Mouse (Mus musculus) mouse embryonic stem cell (cell line): ENCODE data around the gene Vezf1.

Source experiments
- in situ Hi-C, 2 experiments: fragments of 300-500 bp; cut with MboI; formaldehyde crosslinking; loops; 1 replicate in 1 of 2; 3 replicates in 1 of 2; pipeline ENCODE4 v1.14.3; 2019 to 2020; ENCODE audit warnings: low sequenced_read_pairs in 2 of 2, low pct_unique_long_range_greater_than_20kb in 1 of 2, mixed read lengths in 1 of 2; ENCODE audit not compliant: unreplicated experiment in 1 of 2

Gene Vezf1

DNA sequence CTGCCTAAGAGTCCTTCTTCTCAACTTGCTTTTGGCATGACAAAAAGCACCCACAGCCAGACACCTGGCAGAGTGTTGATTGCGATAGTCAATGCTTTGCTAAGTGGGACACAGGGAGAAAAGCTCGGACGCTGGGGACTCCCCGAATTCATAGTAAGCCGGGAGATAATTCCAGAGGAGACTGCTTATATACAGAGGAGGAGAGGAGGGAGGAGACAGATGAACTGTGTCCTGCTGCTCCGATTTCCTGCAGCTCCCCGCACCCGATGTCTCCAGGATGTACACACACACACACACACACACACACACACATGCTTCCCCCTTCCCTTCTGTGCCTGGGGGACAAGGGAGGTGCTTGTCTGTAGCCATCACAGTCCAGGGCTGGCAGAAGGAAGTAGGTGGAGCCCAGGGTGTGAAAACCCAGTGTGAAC lies 46.8 kb downstream of the Vezf1 start:
- in situ Hi-C loops = no loop called here

GRCm38 (mm10) chr11:88116568-88116967 lies 48.5 kb downstream of the Vezf1 start:
- in situ Hi-C loops = no loop called here

- in situ Hi-C loops = no loop called here
Observed at GRCm38 (mm10) chr11:88117356-88118090, 49.4 kb downstream of the Vezf1 start.

DNA sequence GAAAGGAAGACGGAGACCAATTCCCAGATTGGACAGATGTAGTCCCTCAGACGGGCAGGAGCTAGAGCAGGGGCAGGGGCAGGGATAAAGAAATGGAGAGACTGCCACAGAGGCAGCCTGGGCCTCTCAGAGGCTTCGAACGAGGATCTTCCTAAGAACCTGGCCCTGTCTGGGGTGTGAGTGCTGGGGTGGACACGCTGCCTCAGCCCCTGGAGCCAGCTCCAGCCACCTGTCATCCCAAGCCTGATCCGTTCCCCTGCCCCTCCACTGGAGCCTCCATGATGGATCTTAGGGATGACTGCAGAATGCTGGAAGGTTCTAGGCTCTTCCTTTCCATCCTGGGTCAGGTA lies 50.0 kb downstream of the Vezf1 start:
- in situ Hi-C loops = no loop called here

DNA sequence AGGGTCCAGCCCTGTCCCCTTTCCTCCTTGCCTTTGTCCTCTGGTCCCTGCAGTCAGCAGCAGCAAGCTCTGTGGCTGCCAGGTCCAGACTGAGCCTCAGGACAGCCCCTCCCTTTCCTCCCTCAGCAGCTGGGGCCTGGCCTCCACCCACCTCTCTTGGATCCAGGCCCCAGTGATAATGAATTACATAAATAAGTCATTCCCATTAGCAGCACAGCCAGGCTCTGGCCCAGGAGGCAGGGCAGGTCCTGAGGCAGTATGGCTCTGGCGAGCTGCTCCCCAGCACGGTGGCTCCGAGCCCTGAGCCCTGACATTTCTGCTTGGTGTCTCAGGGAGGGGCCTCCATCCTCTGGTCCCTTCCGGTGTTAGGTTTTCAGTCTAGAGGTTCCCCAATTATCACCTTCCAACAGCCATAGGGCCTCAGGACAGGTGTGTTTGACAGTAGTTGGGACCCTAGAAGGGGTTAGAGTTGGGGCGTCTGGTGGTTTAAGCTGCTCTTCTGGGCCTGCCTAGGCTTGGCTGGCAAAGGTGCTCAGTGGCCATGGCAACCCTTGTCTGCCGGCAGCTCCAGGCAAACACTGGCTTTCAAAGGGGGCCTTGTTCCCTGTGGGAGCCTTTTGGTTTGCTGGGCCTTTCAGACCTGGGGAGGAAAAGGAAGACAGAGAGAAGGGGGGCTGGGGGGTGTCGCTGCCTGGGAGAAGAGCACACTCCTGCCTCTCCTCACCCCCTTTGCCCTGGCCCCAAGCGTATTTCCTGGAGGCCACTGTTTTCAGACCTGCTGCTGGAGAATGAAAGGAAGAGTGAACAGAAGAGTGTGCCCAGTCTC lies 51.0 kb downstream of the Vezf1 start:
- in situ Hi-C loops = no loop called here

DNA sequence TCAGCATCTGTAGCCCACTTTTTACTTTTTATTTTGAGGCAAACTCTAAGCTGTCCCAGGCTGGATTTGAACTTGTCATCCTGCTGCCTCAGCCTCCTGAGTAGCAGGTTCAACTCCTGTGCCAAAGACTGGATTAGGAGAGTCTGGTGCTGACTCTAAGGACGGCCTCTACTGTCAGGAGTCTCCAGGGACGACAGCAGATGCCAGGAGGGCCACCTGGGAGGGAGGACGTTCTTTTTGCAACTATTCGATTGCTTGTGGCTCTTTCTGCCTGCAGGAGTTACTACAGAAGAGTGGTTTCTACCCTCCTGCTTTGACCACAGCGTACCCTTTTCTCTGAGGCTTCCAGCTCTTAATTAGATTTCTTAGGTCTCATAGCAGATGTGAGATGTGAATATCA lies 54.5 kb downstream of the Vezf1 start:
- in situ Hi-C loops = no loop called here

- in situ Hi-C loops = no loop called here
Observed at GRCm38 (mm10) chr11:88123021-88123420, 54.9 kb downstream of the Vezf1 start.

- in situ Hi-C loops = no loop called here
Observed at GRCm38 (mm10) chr11:88123731-88124130, 55.7 kb downstream of the Vezf1 start.

DNA sequence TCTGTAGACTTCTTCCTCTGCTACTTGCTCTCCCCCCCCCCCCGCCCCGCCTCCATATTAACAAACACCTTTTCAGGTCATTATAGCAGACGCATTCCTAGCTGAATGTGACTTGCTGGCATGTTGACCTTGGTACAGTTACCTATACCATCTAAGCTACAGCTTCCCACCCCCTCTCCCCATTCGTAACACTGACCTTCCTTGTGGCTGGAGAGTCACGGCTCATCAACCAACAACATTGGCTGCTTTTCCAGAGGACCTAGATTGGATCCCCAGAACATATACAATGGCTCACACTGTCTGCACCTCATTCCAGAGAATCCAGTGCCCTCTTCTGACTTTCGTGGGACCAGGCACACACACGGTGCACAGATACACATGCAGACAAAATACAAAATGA lies 57.4 kb downstream of the Vezf1 start:
- in situ Hi-C loops = no loop called here

- in situ Hi-C loops = no loop called here
Observed at GRCm38 (mm10) chr11:88126306-88126793, 58.3 kb downstream of the Vezf1 start.

- in situ Hi-C loops = no loop called here
Observed at GRCm38 (mm10) chr11:88128461-88128860, 60.4 kb downstream of the Vezf1 start.

GRCm38 (mm10) chr11:88129281-88129680 lies 61.2 kb downstream of the Vezf1 start:
- in situ Hi-C loops = no loop called here

DNA sequence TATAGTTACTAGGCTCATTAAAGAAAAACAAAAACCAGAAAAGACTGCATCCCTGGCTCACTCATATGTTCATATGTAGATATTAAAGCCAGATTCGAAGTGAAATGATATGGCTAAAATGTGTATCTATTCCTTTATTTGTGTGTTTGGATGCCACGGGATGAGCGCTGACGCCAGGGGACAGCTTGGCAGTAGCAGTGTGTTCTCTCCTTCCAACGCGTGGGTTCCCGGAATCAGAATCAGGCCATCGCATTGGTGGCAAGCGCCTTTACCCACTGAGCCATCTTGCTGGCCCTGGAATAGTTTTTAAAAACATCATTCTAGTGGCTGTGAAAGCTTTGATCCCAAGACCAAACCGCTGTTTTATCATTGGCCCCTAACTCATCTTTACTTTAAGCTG lies 61.9 kb downstream of the Vezf1 start:
- in situ Hi-C loops = no loop called here

DNA sequence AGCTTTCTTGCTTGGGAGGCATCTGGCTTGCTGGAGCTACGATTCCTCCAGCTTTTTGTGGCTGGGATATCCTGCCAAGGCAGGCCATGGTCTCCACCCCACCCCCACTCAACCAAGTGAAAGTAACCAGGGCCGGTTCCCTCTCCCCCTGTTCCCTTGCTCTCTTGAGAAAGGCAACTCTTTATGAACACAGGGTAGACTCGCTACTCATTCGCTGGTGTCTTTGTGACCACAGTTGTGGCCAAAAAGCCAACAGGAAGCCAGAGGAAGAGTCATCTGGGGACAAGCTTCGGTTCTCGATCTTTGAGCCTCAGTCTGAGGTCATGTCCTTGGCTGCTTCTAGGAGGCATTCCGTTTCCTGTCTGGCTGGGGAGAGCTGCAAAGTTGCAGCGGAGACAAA lies 63.8 kb downstream of the Vezf1 start:
- in situ Hi-C loops = no loop called here
